Mouse (Mus musculus) fibroblast of lung, adult 2 months (primary cell): ENCODE data around the gene Ckmt1.
A peak's percentile ranks its signal among the peaks of the same experiment; 100 is the strongest.
"Not testable (repeated sequence)": the region's sequence is repeated elsewhere in the genome, so short reads cannot be mapped to it uniquely, and the experiment has no call there.

ENCODE experiments used
- DNase-seq: peaks from one replicate; pipeline ENCODE4 v3.0.0-alpha.2; 2011; ENCODE audit warnings: low read depth

Ckmt1 gene

DNA sequence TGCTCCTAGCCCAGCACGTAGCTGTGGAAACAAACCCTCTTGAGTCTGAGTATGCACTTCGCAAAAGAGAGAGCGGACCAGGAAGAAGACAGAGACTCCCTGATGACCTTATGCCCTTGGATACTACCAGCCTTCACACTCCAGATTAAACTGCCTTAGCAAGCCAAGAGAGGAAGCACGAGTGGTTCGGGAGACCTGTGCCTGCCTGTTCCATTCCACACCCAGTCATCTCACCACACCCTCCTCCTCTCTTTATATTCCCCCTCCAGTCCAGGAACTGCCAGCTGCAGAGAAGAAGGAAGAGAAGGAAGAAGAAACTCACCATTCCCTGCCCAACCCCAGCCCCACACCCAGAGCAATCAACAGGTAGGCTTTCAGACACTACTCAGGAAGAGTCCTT, at the start of gene Ckmt1:
Gene Ckmt1 (plus strand): TSS at position 221 of the 400 bp plus-strand sequence.
- no peak for DNase-seq

- DNase-seq, result no peak
Observed at GRCm38 (mm10) chr2:121308997-121309416, 48.5 kb upstream of the Ckmt1 start.

GRCm38 (mm10) chr2:121316278-121316677, 41.2 kb upstream of the Ckmt1 start:
- no peak for DNase-seq

DNA sequence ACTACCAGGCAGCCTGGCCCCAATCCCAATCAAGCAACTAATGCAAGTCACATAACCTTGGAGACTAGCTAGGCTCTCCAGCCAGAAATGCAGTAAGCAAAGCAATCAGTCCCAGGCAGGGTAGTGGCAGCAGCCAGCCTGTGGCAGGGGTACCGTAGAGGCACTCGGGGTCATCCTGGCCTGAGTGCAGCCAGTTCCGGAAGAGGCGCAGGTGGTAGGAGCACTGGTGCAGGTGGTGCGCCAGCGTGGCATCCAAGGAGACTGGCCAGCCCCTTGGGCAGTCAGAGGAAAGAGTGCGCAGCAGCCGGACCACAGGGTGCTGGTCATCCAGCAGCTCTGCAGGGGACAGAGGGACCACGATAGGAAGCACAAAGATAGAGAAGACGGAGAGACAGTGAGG, 34.5 kb upstream of the Ckmt1 start:
- DNase-seq, result no peak

GRCm38 (mm10) chr2:121323693-121324470, 33.6 kb upstream of the Ckmt1 start:
- DNase-seq, result no peak

DNA sequence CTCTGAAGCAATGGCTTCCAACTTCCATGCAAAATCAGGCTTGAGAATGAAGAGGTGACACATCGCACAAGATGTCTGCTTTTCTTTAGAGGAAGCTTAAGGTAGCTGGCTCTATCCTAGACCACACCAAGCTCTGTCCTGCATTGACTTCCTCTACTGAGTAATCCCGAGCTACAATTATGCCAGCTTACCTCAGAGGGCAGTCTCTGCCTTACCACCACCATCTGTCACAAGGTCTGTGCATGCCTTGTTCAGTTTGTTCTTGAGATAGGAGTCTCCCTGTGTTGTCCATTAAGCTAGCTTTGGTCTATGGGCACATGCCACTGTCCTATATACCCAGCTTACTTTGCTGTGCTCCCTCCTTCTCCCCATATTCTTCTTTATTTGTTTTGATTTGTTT, 28.0 kb upstream of the Ckmt1 start:
- DNase-seq, result no peak

DNA sequence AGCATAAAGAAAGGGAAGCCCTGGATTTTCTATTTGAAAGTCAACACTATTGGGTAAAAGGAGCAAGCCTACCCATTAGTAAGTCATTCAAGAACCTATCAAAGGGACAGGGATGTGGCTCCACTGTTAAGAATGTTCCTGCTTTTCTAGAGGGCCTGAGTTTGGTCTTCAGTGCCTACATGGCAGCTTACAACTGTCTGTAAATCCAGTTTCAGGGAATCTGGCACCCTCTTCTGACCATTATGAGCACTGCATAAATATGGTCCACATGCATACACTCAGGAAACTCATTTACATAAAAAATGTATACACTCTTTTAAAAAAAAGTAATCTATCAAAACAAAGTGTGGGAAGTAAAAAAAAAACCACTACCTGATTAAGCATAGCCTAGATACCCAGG, 18.5 kb upstream of the Ckmt1 start:
- DNase-seq, result no peak

DNA sequence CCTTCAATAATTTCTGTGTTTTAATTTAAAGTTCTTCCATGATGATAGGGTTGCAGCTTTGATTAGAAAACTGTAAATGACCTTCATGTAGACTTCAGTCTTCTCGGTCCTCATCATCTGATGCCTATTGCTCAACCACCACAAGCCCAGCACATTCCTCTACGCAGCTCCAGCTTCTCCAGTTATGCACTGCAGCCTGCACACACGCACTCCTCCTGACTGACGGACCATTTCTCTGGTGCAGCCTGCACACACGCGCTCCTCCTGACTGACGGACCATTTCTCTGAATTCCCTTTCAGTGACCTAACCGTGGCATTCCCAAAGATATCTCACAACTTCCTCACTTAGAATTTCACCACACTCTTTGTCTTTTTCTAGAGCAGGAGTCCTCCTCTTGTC, 4.4 kb upstream of the Ckmt1 start:
- no peak for DNase-seq

- DNase-seq, result no peak
Observed at GRCm38 (mm10) chr2:121354378-121354777, 3.1 kb upstream of the Ckmt1 start.

DNA sequence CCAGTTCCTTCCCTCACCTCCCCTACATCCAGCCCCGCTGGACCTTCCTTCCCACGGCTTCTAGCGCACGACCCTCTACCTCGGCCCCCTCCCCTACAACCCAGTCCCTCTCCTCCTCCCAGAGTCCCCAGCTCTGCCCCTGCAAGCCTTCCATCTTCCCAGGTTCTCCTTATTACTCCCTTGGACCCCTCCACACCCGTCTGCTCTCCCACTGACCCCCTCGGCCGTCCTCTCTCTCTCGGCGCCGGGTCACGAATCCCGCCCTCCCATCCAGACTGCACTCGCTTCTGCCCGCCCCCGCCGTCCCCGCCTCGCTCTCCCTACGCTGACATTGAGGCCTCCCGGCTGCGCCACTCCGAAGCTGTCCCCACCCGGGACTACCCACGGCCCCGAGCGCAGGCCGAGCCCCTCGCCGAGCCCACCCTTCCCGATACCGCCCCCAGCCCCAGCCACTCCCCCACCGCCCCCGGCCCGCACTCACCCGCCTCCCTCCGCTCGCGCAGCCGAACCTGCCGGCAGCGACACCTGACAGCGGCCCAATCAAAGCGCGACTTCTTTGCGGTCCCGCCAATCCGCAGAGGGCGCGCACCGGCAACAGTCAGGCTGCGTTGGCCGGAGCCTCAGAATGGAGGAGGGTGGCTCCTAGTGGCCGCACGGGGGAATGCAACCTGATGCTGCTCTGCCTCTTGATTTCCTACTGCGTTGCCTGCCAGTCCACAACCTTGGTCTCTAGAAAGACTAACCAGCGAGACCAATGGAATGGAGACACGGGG, 2.5 kb upstream of the Ckmt1 start, which contains the start of gene Ppip5k1:
Gene Ppip5k1 (minus strand): TSS at position 577 of the 773 bp plus-strand sequence.
- peak; percentile 81 for DNase-seq

- no peak for DNase-seq
Observed at GRCm38 (mm10) chr2:121357961-121358360, 447 bp downstream of the Ckmt1 start.

DNA sequence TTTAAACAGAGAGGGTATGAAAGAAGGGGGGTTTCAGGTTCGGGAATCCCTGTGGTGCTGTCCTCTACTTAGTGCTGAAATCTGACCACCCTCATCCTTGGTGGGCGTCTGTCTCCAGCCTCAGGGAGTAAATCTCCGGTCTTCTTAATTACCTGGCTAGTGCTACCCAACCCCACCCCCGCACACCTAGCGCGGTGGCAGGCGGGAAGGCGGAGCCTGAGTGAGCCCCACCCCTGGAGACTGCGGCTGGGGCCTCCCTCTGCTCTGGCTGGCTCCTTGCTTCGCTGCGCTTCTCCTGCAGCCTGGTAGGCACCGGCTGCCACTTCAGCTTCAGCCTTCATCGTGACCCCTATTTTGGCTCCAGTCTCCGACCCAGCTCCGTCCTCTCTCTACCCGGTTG, 867 bp downstream of the Ckmt1 start:
- DNase-seq, result no peak

DNA sequence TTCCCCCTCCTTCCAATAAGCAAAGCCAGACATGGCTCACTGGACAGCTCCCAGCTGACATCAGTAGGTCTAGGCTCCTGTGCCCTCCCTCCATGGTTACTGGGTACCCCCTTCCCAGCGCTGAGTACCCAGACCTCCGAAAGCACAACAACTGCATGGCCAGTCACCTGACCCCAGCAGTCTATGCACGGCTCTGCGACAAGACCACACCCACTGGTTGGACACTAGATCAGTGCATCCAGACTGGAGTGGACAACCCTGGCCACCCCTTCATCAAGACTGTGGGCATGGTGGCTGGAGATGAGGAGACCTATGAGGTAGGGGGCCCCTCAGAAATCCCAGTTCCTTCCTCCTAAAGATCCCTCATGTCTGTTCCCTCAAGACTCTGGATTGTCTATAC, 1.9 kb downstream of the Ckmt1 start:
- no peak for DNase-seq

- no peak for DNase-seq
Observed at GRCm38 (mm10) chr2:121363656-121364055, 6.1 kb downstream of the Ckmt1 start.

GRCm38 (mm10) chr2:121368831-121369230, 11.3 kb downstream of the Ckmt1 start:
- DNase-seq, result peak; percentile 14

DNA sequence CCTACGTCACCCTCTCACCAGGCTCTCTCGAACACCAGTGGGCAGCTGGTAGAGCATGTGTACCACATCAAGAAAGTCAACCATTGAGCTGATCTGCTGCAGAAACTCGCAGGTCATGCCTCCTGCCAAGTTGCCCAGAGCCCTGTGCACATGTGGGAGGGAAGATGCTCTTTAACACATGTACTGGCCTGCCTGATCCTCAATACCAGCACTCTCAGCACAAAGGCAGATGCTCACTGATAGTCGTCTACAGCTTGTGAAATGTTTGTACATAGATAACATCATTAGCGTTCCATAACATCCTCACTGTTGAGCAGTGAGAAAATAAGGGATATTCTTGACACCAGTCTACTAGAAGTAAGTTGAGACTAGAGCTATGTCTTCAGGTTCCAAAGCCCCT, 13.4 kb downstream of the Ckmt1 start:
- DNase-seq, result no peak

DNA sequence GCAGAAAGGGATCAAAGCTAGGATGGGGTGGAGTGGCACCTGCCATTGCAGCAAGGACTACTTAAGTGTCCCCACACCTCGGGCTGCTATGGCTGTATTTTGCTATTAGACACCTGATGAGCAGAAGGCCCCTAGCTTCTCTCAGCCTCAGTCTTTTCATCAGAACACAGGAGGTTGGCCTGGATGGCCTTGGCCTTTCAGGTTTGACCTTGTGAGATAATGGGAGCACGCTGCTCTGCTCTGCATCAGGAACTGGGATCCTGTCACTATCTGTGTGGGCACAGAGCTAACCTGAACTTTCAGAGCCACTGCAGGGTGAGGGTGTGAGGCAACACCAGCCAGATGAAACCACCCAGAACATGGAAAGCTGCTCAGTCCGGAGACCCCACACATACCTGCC, 14.8 kb downstream of the Ckmt1 start:
- no peak for DNase-seq

DNA sequence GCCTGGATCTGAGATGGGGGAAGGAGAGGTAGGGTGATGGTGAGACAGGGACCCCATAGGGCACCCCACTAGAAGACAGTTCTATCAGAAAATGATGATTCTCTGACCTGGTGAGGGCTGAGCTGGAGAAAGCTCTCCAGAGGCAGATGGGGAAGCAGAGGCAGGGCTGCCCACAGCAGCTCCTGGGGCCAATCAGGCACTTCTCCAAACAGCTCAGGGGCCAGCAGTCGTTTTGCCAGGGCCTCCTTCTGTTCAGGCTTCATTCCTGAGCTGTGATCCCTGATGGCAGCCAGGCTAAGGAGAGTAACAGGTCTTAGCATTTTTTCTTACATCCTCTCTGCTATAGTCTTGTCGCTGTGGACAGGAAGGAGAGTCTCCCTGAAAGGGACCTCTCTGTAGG, 17.3 kb downstream of the Ckmt1 start:
- DNase-seq, result no peak

GRCm38 (mm10) chr2:121386961-121387575, 29.6 kb downstream of the Ckmt1 start, which contains the start of gene Strc:
Gene Strc, minus strand, starts transcription at chr2:121387168.
- not testable (repeated sequence) for DNase-seq

- peak; percentile 34 for DNase-seq
Observed at GRCm38 (mm10) chr2:121396624-121397023, 39.1 kb downstream of the Ckmt1 start.

DNA sequence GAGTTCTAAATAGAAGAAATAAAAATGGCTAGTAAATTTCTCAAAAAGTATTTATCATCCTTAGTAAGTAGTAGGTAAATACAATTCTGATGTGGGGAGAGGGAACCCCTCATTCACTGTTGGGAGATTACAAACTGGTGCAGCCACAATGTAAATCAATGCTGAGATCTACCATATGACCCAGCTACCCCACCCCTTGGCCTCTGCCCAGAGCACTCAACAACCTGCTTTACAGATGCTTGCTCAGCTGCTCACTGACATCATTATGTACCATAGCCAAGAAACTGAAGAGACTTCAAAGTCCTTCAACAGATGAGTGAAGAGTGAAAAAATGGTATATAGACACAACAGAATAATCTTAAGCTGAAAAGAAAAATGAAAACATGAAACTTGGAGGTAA, 45.8 kb downstream of the Ckmt1 start:
- no peak for DNase-seq

DNA sequence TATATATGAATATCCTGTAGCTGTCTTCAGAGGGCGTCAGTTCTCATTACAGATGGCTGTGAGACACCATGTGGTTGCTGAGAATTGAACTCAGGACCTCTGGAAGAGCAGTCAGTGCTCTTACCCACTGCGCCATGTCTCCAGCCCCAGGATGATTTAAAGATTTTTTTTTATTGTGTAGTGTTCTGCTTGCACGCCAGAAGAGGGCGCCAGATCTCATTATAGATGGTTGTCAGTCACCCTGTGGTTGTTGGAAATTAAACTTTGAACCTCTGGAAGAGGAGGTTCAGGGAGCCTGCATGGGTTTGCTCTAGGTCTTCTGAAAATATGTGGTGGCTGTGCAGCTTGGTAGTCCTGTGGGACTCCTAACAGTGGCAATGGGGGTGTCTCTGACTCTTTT, 50.6 kb downstream of the Ckmt1 start:
- DNase-seq, result no peak
